Mouse (Mus musculus) heart, postnatal 0 days (tissue): Measurements from ENCODE around the gene Phf19.

Source experiments
- CTCF ChIP-seq: IDR thresholded peaks from 2 replicates; pipeline ENCODE4 v1.5.1; 2016; ENCODE audit warnings: antibody characterized with exemption, control low read depth, low read depth
- EP300 ChIP-seq: IDR thresholded peaks from 2 replicates; pipeline ENCODE4 v1.6.1; 2016; ENCODE audit warnings: antibody characterized with exemption, low read depth

- no peak for TF ChIP-seq CTCF
- TF ChIP-seq EP300 = no peak
Observed at GRCm38 (mm10) chr2:34899682-34900081, 14.1 kb downstream of the Phf19 start.
